Mouse (Mus musculus) gastrocnemius, postnatal 4 days (tissue): ENCODE results near the gene Myo1d. TPM values are rescaled to one million over a fixed set of nuclear protein-coding genes. Genes with fewer than 3 reads are reported as not detected.

Source experiments
- DNase-seq, 2 experiments: peaks; one replicate each; pipeline ENCODE4 v3.0.0; 2021 to 2022; ENCODE audit warnings: low spot score in 2 of 2, mixed read lengths in 2 of 2
- total RNA-seq, 2 experiments: library from RNA; stranded (reverse); gene quantifications; 2 replicates each; pipeline ENCODE4 v1.2.3; 2021

Myo1d gene
- total RNA-seq, 2 experiments from 2014 or later: 7.4 to 8.4 TPM

GRCm38 (mm10) chr11:80553046-80553445 is 226.8 kb downstream of the Myo1d start:
- DNase-seq: no peak

- no peak for DNase-seq
Observed at GRCm38 (mm10) chr11:80551634-80552033, 228.2 kb downstream of the Myo1d start.

- no peak for DNase-seq
Observed at GRCm38 (mm10) chr11:80550264-80550663, 229.6 kb downstream of the Myo1d start.

GRCm38 (mm10) chr11:80549854-80550253 is 230.0 kb downstream of the Myo1d start:
- DNase-seq: no peak

GRCm38 (mm10) chr11:80546233-80546632 is 233.6 kb downstream of the Myo1d start:
- no peak for DNase-seq

GRCm38 (mm10) chr11:80539056-80539455 is 240.8 kb downstream of the Myo1d start:
- DNase-seq: no peak

- no peak for DNase-seq
Observed at GRCm38 (mm10) chr11:80532966-80533365, 246.9 kb downstream of the Myo1d start.

GRCm38 (mm10) chr11:80529149-80529548 is 250.7 kb downstream of the Myo1d start:
- no peak for DNase-seq

- no peak for DNase-seq
Observed at GRCm38 (mm10) chr11:80527697-80528096, 252.1 kb downstream of the Myo1d start.

- DNase-seq: no peak
Observed at GRCm38 (mm10) chr11:80524213-80524612, 255.6 kb downstream of the Myo1d start.

GRCm38 (mm10) chr11:80523410-80523809 is 256.4 kb downstream of the Myo1d start:
- no peak for DNase-seq

GRCm38 (mm10) chr11:80522852-80523251 is 257.0 kb downstream of the Myo1d start:
- no peak for DNase-seq

- DNase-seq: no peak
Observed at GRCm38 (mm10) chr11:80521148-80521547, 258.7 kb downstream of the Myo1d start.

- DNase-seq: no peak
Observed at GRCm38 (mm10) chr11:80518421-80519367, 261.1 kb downstream of the Myo1d start.

GRCm38 (mm10) chr11:80515895-80516294 is 263.9 kb downstream of the Myo1d start:
- no peak for DNase-seq

GRCm38 (mm10) chr11:80515346-80515745 is 264.5 kb downstream of the Myo1d start:
- DNase-seq: no peak

- no peak for DNase-seq
Observed at GRCm38 (mm10) chr11:80513796-80514195, 266.0 kb downstream of the Myo1d start.

- no peak for DNase-seq
Observed at GRCm38 (mm10) chr11:80512313-80513056, 267.3 kb downstream of the Myo1d start.

- DNase-seq: no peak
Observed at GRCm38 (mm10) chr11:80510124-80510523, 269.7 kb downstream of the Myo1d start.

- no peak for DNase-seq
Observed at GRCm38 (mm10) chr11:80509176-80509506, 270.7 kb downstream of the Myo1d start.

- DNase-seq: peak in 1 of 2 experiments; percentile 40
Observed at GRCm38 (mm10) chr11:80508361-80509175, 271.3 kb downstream of the Myo1d start.
